Mouse (Mus musculus) frontal cortex, postnatal 25 days (tissue): ENCODE data around the gene Plxna4.

Experiments
- DNase-seq, 2 experiments: peaks; one replicate each; pipeline ENCODE4 v3.0.0; 2022; ENCODE audit warnings: low spot score in 2 of 2

Gene Plxna4

DNA sequence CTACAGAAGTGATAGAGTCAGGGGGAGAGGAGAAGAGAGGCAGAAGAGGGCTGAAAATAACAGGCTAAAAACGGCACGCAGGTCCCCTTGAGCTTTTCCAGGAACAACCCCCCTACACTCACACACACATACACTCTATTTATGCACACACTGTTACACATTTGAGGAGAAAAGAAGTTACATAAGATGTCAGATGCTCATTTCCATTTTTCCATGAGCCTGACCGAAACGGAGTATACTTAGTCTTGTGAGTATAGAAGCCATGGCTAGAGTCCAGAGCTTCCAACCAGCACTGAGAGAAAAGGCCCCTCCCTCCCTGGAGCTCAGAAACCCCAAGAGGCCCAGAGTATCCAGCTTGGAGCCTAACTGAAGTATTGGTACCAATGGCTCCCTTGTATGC lies 112.0 kb downstream of the Plxna4 start:
- DNase-seq, result no peak

DNA sequence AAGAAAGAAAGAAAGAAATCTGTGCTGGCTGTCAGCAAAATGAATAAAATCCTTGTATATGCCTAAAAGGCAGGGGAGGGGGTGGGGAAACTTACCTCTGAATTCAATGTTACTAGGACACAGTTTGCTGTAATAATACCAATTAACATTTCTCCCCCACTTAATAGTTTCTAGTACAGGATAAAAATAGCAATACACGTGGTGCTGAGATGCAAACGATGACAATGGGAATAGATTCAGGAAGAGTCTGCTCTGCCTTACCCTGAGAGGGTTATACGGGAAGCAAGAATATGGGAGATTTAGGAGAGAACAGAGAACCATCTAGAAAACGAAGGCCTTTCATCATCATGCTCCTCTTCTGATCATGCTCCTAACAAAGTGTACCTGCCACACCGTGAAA lies 115.9 kb downstream of the Plxna4 start:
- DNase-seq, result no peak

DNA sequence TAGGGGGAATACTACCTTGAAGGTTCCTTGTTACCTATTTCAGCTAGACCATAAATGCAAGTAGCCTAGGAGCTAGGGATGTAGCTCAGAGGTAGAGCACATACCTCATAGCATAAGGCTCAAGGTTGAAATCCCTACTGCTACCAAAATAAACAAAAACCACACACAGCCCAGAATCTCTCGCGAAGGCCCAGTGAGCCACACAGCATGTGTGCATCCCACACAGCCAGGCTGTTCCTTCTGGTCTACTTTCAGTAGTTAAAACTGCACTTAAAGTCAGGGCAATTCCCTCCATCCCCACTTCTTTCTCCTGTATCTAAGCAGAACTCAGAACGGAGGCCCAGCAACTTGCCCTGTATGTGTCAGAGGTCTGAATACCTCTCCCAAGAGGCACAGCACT lies 116.4 kb downstream of the Plxna4 start:
- no peak for DNase-seq

DNA sequence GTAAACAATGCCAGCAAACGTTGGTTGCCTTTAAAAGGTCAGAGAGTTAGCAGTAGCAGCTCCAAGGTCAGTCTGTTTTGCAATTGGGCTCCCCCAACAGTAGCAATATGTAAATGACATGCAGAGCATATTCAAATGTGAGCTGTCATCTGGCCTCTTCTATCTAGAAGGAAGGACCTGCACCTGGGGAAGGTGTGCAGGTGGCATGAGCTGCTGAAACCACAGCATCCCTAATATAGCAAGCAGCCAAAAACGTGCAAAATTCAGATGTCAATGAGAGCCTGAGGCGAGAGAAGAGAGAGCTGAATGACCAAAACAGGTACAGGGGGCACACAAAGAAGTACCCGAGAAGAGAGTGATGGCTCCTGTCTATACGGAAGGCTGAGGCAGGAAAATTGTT lies 118.8 kb downstream of the Plxna4 start:
- no peak for DNase-seq

DNA sequence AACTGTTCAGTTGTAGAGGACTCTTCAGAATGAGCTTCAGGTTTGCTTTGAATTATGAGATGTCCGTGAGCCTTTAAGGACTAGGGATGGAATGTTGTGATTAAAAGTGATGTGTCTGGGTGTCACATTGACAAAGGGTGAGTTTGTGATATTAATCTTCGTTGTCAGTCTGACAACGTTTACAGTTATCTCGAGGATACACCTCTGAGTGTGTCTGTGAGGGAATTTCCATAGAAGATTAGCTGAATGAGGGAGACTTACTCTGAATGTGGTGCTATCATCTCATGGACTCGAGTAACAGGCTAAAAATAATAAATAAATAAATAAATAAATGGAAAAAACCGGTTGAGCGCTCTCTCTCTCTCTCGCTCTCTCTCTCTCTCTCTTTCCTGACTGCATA lies 122.9 kb downstream of the Plxna4 start:
- no peak for DNase-seq

DNA sequence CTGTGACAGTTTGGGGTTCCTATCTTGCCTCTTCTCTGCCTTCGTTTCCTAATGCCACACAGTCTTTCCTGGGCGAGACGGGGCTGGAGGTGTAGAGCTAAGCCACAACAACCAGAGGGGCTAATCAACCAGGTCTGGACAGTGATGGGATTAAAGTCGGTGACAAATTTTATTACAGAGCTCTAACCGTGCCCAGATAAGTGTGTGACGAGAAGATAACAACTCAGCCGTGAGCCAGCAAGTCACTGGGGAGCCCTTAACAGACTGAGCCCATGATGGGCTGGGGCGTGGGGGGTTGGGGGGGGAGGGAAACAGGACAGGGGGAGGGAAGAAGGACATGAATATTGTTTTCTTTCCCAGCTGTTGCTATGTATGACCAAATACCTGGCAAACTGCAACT lies 123.4 kb downstream of the Plxna4 start:
- no peak for DNase-seq

DNA sequence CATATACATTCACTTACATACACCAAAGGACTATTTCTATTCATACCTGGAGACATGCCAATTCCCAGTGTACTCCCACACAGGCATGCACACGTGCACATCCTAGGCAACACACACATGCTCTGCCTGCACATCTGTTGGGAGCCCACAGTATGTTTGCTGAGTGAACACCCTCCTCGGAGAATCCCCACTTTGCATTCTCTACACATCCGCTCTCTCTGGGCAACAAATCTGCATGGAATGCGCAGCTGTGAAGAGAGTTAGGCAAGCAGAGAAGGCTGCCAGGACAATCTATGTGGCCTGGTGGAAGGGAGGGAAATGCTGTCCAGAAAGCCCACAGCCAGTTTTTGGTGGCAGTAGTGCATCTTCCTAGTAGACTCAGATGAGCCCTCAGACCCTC lies 123.9 kb downstream of the Plxna4 start:
- DNase-seq, result no peak

DNA sequence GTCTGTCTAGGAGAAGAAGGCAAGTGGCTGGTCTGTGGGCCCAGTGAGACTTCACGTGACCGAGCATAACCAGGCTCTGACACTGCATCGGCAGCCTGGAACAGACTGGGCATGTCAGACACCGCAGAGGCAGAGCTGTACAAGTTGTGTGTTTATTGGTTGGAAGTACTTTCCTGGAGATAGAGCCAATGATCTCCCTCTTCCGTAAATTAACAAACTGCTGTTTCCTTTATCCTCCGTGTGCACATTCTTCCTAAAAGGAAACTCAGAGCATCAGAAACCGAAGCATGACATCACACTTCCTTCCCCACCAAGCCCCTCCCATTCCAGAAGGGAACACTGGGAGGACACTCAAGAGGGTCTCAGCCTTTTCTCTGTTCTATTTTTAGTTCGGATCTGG lies 127.6 kb downstream of the Plxna4 start:
- no peak for DNase-seq

DNA sequence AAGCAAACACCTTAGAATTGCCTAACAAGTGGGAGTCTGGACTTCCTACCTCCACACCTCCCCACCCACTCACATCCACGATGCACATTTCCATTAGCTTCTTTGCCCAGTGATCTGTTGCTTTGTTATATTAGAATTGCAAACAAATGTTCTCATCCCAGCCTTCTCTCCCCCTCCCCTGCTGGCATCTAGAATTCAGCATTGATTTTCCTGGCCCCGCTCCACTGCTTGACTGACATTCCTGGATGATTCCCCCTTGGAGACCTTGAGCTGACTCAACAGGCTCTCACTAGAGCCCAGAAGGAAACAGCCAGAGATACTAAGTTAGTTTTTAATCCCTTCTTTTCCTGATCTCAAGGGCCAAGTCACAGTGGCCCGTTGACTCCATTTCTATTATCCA lies 131.4 kb downstream of the Plxna4 start:
- no peak for DNase-seq

DNA sequence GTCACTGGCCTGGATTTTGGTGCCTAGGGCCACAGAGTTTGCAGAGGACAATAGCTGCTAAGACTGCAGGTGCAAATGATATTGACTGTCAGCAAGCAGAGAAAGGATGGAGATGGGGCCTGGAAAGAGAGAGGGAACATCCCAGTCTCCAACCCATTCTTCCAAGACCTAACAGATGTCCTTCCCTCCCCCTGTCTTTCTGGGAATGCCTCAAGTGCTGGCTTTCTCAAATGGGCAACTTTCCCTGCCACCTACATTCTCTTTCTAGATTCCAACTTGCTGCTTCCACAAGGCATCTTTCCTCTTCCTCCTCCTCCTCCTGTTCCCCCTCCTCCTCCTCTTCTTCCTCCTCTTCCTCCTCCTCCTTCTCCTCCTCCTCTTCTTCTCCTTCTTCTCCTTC lies 136.1 kb downstream of the Plxna4 start:
- DNase-seq, result no peak

DNA sequence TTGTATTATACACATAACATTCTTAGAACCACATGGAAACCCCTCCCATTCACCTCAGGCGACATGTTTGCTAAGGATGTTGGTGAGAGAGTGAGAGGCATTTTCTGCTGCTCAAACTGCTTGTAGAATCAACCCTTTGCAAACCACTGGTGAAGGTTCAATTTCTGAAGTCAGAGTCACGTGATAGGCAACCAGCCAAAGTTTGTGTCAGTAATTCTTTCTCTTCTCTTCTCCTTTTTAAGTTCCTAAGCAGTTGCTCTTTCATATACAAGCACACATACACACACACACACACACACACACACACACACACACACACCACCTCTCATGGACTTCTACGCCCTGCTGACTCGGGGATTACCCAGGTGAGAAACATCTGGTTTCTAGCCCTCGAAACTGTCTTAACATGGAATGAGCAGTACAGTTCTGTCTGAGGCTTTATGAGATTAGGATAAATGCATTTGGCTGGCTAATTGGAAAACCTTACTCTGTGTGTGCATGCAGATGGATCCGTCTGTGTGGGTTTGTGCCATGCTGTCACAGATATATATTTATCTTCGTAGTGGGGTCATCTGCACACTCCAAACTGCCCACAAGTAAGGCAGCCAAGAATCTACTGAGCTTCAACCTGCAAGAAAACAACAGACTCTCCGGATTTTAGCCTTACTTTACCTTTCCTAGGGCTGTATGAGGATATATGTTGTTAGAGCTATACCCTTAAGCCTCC lies 138.6 kb downstream of the Plxna4 start:
- no peak for DNase-seq

DNA sequence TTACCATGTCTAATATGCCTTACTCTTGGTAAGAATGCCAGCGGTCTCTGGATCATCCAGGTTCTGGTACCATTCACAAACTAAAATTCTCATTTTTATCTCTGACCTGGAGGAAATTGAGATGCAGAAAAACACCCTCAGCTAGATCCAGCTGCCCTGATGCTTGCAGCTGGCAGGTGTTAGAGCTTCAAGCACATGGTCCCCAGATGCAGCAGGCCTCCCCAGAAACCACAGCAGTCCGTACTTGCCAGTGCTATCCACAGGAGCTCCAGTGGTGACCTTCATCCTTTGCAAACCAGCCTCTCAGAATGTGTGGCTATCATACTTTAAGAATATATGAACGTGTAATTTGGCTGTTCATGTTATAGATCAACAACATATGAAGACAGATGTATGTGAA lies 139.2 kb downstream of the Plxna4 start:
- DNase-seq, result no peak

DNA sequence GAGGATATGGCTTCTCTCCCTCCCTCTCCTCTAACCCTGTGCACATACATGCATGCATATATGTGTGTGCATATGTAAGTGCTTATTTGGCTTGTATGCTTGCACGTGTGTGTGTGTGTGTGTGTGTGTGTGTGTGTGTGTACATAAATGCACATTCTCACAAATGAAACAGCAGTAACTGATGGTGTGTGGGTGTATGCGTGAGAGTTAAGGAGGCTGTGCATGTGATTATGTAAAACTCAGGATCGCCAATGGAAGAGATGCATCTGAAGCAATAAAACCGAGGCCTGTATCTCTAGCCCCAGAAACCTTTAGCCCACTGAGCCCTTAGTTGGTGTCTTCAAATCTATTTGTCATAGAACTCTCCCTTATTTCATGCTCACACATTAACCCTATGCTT lies 141.7 kb downstream of the Plxna4 start:
- no peak for DNase-seq

DNA sequence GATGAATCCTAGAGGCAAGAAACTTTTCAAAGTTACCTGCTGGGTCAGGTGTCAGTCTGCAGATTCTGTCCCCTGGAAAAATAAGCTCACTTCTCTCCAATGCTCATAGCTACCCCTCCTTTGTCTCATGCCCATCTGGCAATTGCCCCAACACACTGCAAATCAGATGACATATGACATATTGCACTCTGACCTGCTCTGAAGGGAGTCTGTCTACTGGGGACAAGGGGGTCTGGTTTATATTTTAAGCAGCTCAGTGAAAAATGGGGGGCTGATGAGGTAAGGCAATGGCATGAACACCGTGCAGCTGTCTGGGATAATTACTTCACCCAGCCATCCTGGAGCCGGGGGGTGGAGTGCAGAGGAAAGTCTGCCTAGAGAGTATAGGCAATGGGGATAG lies 142.7 kb downstream of the Plxna4 start:
- DNase-seq, result no peak

DNA sequence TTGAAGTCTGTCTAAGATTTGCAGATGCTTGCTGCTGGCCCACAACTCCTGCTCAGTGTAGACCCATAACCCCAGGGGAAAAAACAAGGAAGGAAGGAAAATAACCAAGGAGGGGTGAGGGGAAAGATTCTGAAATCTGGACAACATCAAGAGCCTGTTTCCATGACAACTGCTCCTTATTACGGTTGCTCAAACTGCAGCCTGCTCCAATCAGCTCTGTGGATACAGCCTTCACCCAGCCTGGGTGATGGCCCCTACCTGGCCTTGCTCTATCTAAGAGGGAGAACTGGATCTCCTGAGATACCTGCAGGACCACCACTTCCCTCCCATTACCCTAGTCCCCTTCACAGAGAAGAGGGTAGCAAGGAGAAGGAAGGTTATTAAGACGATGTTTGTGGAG lies 143.6 kb downstream of the Plxna4 start:
- no peak for DNase-seq

DNA sequence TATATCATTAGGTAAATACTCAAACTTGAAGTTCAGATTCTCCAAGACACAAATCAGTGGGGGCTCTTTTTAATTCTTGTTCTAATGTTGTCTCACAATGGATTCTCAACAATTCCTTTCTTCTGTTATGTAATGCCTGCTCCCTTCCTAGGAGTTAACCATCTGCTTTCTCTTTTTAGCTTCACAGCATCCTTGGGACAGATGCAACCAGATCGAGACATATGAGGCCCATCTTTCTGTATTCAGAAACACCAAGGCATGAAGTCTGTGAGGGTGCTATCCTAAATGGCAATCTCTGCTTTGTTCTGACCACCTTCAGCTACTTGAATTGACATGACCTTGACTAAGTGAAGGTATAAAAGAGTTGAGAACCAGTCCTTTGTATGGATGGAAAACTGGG lies 144.3 kb downstream of the Plxna4 start:
- DNase-seq, result no peak

DNA sequence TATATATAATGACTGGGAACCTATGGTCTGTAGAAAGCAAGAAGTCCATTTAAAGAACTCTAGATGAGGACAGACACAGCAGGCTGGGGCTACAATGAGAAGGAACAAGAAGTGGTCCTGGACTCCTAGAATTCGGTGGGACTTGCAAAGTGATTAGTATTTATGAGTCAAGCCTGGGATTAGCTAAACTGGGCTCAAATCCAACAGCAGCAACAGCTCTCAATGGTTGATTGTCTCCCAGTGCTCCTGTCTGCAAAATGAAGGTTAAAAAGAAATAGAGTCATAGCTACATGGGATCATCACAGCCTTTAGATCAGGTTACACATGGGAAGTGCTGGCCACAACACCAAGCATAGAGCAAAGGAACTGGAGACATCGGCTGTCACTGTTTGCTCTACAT lies 148.6 kb downstream of the Plxna4 start:
- no peak for DNase-seq

DNA sequence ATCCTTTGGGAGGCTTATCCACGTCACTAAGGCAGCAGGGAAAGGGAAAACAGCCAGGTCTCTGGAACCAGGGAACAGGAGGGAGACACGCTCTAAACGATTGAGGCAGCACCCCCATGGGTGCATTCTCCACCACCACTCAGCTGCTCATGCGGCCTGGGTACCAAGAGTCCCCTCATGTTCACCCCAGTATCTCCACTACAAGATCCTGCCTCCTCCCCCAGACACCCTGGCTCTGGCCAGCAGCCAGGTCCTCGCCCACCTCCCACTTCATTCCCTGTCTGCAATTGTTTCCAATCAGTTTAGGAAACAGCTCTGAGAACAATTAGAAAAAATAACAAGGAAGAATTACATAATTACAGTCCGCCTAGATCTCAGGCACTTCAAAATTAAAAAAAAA lies 150.8 kb downstream of the Plxna4 start:
- DNase-seq, result no peak

DNA sequence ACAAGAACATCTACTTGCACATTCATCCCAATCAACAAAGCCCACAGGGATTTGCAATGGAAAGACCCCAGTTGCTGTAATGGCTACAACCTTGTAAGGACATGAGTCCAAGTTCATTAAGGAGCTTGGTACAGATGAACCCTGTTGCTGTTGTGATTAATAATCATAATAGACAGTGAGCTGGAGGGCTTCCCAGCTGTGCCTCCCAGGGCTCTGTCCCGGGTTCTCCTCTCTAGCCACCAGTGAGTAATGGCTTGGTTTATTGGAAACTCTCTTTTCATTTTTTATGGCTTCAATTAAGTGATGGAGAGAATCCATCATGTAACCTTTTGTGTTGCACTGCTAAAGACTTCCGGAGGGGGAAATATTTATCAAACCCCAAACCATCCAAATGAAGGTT lies 164.9 kb downstream of the Plxna4 start:
- DNase-seq, result no peak

DNA sequence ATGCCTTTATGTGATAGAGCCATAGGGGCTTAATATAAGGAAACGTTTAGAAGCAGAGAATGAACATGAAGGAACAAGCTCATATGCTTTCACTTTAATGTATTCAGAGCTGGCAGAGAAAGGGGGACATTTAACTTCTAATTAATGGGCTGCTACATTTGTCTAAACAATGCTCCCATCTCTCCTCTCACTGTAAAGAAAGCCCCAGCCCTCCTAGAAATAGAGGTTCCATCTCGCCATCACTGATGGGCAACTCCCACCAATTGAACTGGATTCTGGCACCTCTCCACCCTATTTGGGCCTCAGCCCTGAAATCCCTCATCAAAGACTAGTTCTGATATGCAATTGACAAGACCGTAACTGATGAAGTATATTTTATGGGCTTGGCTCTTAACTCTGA lies 167.4 kb downstream of the Plxna4 start:
- DNase-seq, result no peak

DNA sequence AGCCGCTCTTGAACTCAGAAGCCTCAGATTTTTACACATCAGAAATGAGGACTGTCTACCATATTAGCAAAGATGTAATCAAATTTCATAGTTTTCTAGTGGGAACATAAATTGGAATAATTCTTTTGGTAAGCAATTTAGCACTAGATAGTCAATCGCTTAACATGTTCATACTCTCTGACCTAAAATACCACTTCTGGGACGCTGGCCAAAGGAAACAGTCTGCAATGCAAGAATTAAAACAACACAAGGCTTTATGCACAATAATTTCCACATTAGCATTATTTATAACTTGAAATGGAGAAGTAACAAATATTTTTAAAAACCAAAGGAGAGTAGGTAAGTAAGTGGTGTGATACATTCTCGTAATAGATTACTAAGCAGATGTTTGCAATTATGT lies 170.6 kb downstream of the Plxna4 start:
- no peak for DNase-seq

DNA sequence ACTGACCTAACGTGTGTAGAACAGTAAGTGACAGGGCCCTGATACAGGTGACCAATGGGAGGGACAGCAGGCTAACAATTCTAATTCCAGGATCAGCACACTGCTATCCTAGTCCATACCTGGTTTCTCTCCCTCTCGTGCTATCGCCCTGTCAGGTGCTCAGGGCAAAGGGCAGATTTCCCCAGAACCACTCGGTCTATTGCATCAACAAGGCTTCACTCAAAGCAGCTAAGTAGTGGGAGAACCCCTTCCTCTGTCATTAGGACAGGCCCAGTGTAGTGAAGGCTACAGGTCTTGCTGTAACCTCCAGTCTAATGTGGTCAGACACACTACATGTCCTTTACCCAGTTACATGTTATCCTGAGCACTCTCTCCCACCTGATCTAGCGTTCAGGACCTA lies 176.7 kb downstream of the Plxna4 start:
- DNase-seq, result no peak

DNA sequence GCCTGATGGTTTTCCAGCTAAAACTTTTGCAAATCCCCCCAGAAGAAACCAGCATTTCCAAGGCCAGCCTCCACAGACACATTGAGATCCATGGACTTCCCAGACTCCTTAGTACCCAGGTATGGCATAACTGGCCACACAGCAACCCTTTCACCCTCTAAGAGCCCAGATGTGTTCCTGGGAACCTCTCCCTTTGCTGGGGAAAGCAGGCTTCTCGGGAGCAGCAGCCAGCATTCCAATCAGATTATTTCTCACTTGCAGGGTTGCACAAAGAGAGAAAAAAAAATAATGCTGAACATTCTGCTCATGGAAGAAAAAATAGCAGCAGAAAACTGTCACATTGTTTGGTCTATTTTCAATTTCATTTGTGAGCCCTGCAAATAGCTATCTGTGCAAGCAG lies 178.4 kb downstream of the Plxna4 start:
- no peak for DNase-seq

DNA sequence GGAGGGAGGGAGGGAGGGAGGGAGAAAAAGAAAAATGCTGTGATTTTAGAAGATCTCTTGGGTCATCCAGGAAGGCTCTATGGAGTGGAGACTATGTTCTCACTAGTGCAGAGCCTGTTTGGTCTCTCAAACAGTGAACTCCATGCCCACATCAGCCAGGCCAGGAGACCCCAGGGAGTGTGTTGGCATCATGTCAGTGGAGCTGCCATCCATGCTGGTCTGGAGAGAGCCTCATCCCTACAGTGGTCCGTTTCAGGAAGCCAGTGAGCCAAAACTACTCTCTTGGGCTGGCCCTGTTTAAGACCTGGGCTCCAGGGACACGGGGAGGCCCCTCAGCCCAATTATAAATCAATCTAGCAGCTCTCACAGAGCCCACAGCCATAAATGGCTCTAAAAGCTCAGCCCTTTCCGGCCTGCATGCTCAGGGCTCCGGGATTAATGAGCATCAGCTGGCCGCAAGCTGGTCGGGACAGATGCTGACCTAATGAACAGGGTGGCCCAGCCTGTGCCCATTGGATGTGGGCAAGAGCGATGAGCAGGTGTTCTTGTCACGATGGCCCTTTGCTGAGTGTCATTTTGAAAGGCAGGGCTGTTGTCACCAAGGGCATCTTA lies 180.3 kb downstream of the Plxna4 start:
- no peak for DNase-seq
